Mouse (Mus musculus): ENCODE results near the gene Sgca.

DNA sequence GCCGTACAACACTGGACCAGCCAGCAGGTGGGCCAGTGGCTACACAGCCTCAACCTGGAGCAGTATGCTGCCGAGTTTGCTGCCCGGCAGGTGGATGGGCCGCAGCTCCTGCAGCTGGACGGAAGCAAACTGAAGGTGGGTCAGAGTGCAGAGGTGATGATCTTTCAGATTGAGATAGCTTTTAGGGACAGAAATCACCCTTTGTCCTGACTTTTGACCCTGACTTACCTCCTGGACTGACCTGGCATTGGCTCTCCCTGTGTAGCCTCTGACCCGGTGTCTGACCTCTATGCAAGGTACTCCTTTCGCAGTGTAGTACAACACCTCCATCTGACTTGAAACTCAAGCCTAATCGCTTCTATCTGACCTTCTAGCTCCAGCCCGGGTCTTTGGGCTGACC lies 47.4 kb upstream of the Sgca start:
- TF ChIP-seq POLR2A (IDR thresholded peaks at IDR 0.05; ENCODE audit: insufficient read length, low read depth) (no peak), MAX (IDR thresholded peaks at IDR 0.05; ENCODE audit: low read depth) (no peak), CEBPB (IDR thresholded peaks at IDR 0.05; ENCODE audit: insufficient read depth, poor library complexity, severe bottlenecking) (no peak)

All from myocyte (in vitro differentiated cells).